Mouse (Mus musculus) layer of hippocampus, postnatal 14 days (tissue): ENCODE results near the gene Crtac1. TPM values are rescaled to one million over a fixed set of nuclear protein-coding genes. Genes with fewer than 3 reads are reported as not detected.

ENCODE experiments used
- DNase-seq, 2 experiments: peaks; one replicate each; pipeline ENCODE4 v3.0.0; 2021 to 2022; ENCODE audit warnings: low spot score in 2 of 2, mixed read lengths in 1 of 2
- long read RNA-seq, 2 experiments: library from polyadenylated mRNA; stranded (forward); transcript quantifications; one replicate each; pipeline ENCODE4 v2.0.0; 2021
- total RNA-seq, 2 experiments: library from RNA; stranded (reverse); gene quantifications; 2 replicates each; pipeline ENCODE4 v1.2.3; 2021

Gene Crtac1
- total RNA-seq = 10 to 100 TPM; 96.5 to 99.8 TPM
- long read RNA-seq, experiment 1, transcript Crtac1-201 (15 exons, 2,618 nt) = major isoform, 89 of 142 reads
- long read RNA-seq, experiment 1, partial matches to known transcripts = 13 of 142 reads
- long read RNA-seq, experiment 1, other reads (novel, unspliced or antisense) = 40 of 142 reads
- long read RNA-seq, experiment 2, transcript Crtac1-201 (15 exons, 2,618 nt) = major isoform, 112 of 166 reads
- long read RNA-seq, experiment 2, partial matches to known transcripts = 18 of 166 reads
- long read RNA-seq, experiment 2, other reads (novel, unspliced or antisense) = 36 of 166 reads

- DNase-seq = peak; percentile 82 to 92
Observed at GRCm38 (mm10) chr19:42431485-42432190, at the start of gene Crtac1. Crtac1 (minus strand) TSS chr19:42431783.

GRCm38 (mm10) chr19:42478303-42478702, 46.7 kb upstream of the Crtac1 start:
- DNase-seq = no peak

GRCm38 (mm10) chr19:42477769-42478168, 46.2 kb upstream of the Crtac1 start:
- no peak for DNase-seq

- no peak for DNase-seq
Observed at GRCm38 (mm10) chr19:42472831-42473230, 41.2 kb upstream of the Crtac1 start.

GRCm38 (mm10) chr19:42471571-42471970, 40.0 kb upstream of the Crtac1 start:
- DNase-seq = no peak

GRCm38 (mm10) chr19:42461851-42462250, 30.3 kb upstream of the Crtac1 start:
- no peak for DNase-seq

- no peak for DNase-seq
Observed at GRCm38 (mm10) chr19:42461353-42461752, 29.8 kb upstream of the Crtac1 start.

- no peak for DNase-seq
Observed at GRCm38 (mm10) chr19:42459512-42459911, 27.9 kb upstream of the Crtac1 start.

GRCm38 (mm10) chr19:42454481-42455236, 23.1 kb upstream of the Crtac1 start:
- no peak for DNase-seq

- DNase-seq = no peak
Observed at GRCm38 (mm10) chr19:42454006-42454405, 22.4 kb upstream of the Crtac1 start.

GRCm38 (mm10) chr19:42452539-42452938, 21.0 kb upstream of the Crtac1 start:
- DNase-seq = no peak

GRCm38 (mm10) chr19:42448539-42448938, 17.0 kb upstream of the Crtac1 start:
- no peak for DNase-seq

GRCm38 (mm10) chr19:42443887-42444409, 12.4 kb upstream of the Crtac1 start:
- peak in 1 of 2 experiments; percentile 43 for DNase-seq

- DNase-seq = peak in 1 of 2 experiments; percentile 54
Observed at GRCm38 (mm10) chr19:42443266-42443665, 11.7 kb upstream of the Crtac1 start.

GRCm38 (mm10) chr19:42442246-42443197, 10.9 kb upstream of the Crtac1 start:
- no peak for DNase-seq

GRCm38 (mm10) chr19:42440089-42440488, 8.5 kb upstream of the Crtac1 start:
- no peak for DNase-seq

- no peak for DNase-seq
Observed at GRCm38 (mm10) chr19:42439353-42439752, 7.8 kb upstream of the Crtac1 start.

- no peak for DNase-seq
Observed at GRCm38 (mm10) chr19:42435621-42436020, 4.0 kb upstream of the Crtac1 start.

GRCm38 (mm10) chr19:42432761-42433160, 1.2 kb upstream of the Crtac1 start:
- DNase-seq = no peak

- peak in 1 of 2 experiments; percentile 54 for DNase-seq
Observed at GRCm38 (mm10) chr19:42432191-42432590, 608 bp upstream of the Crtac1 start.
